Mouse (Mus musculus) heart, postnatal 14 days (tissue): Measurements from ENCODE around the gene Acot6. TPM values are rescaled to one million over a fixed set of nuclear protein-coding genes. Genes with fewer than 3 reads are reported as not detected.
"Not testable (repeated sequence)": the region's sequence is repeated elsewhere in the genome, so short reads cannot be mapped to it uniquely, and the experiment has no call there.

Experiments used
- DNase-seq, 2 experiments: peaks; one replicate each; pipeline ENCODE4 v3.0.0; 2021 to 2022
- intact Hi-C: fragments of 180-260 bp; cut with DNase I; formaldehyde crosslinking; loops from one replicate; pipeline ENCODE4 v1.15.1; 2025
- total RNA-seq, 2 experiments: library from RNA; stranded (reverse); gene quantifications; 2 replicates each; pipeline ENCODE4 v1.2.3; 2021

Gene Acot6
- total RNA-seq, 2 experiments from 2014 or later: 2.4 to 3.1 TPM

DNA sequence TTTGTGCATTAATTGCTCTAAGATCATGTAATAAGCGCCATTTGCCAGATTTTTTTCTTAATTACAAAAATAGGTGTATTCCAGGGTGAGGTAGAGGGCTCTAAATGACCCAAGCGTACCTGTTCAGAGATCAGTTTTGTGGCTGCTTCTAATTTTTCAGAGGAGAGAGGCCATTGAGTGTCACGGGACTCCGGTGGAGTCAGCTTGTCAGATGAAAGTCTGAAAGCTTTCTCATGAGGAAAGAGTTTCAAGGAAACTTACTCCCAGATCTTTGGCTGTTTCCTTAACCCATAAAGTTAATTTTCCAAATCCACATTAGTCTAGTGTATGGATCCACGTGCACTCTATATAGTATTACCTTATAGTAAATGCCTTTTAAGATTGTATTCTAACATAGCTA lies 5.8 kb upstream of the Acot6 start:
- DNase-seq, intact Hi-C loops: not testable (repeated sequence)

DNA sequence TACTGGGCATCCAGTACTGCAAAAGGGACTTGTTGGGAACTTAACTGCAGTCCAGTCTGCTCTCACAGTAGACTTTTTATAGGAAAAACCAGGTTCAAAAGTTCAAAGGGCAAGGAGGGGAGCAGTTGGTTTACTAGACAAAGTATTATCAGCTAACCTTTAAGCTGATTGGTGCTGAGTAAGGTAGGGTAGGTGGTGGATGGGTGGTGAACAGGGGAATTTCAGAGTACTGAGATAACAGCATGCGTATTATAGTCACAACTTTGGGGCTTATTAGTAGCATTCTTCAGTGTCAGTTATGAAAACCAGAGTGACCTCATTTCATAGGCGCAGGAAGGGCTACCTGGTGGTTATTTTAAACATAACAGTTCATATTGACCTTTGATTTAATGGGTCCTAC lies 849 bp upstream of the Acot6 start:
- intact Hi-C loops: no loop called here

DNA sequence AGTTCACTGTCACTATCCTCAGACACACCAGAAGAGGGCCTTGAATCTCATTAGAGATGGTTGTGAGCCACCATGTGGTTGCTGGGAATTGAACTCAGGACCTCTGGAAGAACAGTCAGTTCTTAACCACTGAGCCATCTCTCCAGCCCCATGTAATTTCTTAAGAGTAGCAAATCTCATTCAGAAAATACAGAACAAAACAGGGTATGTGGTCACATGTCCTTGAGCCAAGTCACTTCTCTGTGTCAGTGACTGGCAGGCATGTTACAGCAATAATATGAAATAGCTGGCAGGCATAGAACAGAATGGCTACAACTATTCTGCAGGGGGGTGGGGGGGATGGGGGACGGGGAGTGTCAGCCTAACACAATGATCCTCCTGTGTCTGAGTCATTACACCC lies 383 bp upstream of the Acot6 start:
- no peak for DNase-seq

More for the DNA sequence above, 849 bp upstream of the Acot6 start:
- DNase-seq: no peak

DNA sequence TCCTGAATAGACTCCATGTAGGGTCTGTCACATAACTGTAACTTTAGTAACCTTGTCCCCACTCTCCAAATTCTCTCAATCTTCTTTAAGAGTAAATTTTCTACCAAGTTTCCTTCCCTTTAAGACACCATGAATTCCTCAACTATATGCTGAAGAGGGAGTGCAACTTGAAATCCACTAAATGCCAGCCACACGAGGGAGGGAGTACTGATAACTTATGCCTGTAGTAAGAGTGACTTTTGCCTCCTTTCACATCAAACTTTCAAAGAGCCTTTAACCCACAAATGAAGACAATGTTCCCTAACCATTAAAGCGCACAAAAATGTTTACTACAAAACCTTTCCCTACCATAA lies 1.0 kb downstream of the Acot6 start:
- DNase-seq: no peak
- intact Hi-C loops: no loop called here

More for the DNA sequence above, 383 bp upstream of the Acot6 start:
- intact Hi-C loops: no loop called here

DNA sequence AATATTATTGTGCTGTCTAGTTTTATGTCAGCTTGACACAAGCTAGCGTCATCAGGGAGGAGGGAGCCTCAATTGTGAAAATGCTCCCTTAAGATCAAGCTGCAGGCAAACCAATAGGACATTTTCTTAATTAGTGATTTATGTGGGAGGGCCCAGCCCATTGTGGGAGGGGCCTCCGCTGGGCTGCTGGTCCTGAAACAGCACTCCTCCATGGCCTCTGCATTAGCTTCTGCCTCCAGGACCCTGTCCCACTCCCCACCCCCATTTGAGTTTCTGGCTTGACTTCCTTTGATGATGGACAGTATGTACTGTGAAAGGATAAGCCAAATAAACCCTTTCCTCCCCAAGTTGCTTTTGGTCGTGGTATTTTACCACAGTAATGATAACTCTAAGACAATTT lies 6.6 kb downstream of the Acot6 start:
- intact Hi-C loops: no loop called here
- DNase-seq: no peak

DNA sequence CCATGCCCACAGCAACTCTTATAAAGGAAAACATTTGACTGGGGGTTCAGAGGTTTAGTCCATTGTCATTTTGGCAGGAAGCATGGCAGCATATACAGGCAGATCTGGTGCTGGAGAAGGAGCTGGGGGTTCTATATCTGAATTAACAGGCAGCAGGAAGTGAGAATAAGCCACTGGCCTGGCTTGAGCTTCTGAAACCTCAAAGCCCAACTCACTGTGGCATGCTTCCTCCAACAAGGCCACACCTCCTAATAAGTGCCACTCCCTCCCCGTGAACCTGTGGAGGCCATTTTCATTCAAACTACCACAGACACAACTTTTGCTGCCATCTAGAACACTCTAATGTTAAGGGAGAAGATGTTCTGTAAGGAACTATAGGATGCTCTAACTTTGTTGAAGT lies 7.2 kb downstream of the Acot6 start:
- intact Hi-C loops: no loop called here
- DNase-seq: no peak

DNA sequence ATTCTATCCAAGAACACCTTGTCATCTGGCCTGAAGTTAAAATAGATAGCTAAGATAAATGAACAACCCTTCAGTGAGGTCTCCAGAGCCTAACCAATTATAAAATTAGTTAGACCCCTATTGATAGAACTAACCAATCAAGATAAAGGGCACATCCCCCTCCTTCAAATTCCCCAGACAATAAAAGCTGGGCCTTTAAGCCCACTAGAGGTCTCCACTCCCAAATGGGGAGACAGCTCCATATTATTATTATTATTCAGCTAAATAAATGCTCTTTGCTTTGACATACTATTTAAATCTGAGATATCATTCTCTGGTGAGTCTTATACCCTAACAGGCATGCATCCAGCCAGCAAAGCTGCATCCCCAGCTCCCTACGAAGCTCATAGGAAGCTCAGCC lies 9.5 kb downstream of the Acot6 start:
- intact Hi-C loops: no loop called here

DNA sequence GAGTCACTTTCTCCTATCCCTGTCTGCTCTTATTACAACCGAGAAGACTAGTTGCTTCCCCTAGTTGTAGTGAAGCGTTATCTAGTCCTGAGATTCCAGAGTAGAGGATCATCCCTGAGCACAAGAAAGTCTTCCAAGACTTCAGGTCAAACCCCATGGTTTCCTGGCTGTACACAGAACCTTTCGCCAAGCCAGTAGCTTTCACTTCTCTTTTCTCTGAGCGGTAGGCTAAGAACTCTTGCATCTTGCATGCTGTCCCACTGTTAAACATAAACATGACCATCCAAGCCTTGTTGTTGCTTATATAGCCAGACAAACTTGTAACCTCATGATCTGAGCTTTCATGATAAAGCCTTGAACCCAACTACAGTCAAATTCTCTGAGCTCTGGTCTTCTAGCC lies 10.4 kb downstream of the Acot6 start:
- intact Hi-C loops: no loop called here
- no peak for DNase-seq

More for the DNA sequence above, 9.5 kb downstream of the Acot6 start:
- DNase-seq: no peak

DNA sequence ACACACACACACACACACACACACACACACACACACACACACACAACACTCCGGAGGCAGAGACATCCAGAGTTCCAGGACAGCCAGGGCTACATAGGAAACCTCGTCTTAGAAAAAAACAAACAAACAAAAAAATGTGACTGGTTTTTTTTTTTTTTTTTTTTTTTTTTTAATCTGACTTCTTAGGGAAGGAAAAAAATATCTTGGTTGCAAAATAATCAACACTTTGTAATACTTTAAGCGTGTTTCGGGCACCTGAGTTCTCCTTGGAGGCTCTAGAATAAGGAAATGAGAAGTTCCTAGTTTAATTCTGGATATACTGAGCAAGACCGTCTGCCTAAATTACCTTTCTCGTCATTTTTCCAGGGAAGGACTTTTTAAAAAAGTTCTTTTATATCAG lies 13.2 kb downstream of the Acot6 start:
- DNase-seq: no peak
- intact Hi-C loops: no loop called here

DNA sequence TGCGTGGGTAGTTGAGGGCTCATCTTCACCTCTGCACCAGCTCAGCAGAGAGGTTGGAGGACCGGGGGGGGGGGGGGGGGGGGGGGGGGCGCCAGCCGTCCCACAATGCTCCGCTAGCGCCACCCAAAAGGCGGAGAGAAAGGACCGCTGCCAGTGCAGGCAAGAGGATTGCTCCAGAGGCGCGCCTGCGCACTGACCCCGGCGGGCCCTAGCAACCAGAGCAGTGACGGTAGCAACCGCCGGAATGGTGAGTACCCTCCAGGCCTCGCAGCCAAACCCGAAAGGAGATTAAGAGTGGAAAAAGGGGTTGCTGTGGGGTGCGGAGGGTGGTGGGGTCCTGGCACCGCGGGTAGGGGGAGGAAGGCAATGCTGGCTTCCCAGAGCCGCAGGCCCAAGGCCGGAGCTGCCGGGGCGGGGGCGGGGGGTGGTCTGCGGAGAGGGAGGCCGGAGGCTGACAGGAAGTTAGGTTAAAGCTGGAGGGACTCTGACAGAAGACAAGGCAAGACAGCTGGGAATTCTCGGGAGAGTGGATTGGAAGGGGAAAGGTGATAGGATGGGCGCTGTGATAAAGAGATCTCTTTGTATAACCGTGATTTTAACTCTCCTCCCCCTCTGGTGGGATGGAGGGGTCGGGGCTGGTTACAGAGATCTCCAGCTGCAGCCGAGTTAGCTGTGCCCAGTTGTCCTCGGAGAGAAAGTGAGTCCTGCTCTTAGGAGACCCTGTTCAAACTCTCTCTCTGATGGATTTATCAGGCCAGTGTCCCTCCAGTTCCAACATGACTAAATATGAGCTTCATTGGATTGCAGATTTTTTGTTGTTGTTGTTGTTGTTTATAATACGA lies 13.9 kb downstream of the Acot6 start, which contains the start of gene Dnal1:
TSS of gene Dnal1 (plus strand) at position 214 of the 842 bp plus-strand sequence.
- peak; percentile 91 to 92 for DNase-seq
- intact Hi-C loops: no loop called here

DNA sequence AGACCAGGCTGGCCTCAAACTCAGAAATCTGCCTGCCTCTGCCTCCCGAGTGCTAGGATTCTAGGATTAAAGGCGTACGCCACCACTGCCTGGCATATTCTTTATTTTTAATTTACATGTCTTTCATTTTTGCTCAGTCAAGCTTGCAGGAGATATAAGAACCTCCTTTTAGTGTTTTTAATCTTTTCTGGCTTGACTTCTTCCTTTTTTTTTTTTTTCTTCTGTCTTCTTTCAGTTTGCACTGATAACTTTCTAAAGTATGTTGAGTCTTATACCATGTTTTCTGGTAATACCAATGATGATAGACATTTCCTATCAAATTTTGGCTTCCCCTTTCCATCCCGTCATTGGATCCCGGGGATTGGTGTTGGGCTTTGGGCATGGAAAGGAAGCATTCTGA lies 19.1 kb downstream of the Acot6 start:
- DNase-seq: no peak
- intact Hi-C loops: no loop called here

DNA sequence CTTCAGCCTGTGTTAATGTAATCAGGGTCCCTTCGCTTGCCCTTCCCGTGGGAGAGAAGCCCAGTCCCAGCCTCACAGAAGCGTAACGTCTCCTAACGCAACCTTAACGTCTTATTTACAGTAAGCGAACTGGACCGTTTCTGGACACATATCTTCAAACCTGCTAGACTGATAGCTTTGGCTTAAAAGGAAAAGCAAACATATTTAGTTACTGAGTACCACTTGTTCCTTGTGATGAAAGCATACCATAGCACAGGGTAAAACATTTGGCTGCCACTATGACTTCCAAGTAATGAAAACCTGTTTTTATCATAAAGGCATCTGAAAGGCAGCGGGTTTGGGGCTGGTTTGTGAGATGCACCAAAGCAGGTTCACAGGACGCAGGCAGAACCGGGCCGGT lies 25.4 kb downstream of the Acot6 start:
- no peak for DNase-seq
- intact Hi-C loops: no loop called here

DNA sequence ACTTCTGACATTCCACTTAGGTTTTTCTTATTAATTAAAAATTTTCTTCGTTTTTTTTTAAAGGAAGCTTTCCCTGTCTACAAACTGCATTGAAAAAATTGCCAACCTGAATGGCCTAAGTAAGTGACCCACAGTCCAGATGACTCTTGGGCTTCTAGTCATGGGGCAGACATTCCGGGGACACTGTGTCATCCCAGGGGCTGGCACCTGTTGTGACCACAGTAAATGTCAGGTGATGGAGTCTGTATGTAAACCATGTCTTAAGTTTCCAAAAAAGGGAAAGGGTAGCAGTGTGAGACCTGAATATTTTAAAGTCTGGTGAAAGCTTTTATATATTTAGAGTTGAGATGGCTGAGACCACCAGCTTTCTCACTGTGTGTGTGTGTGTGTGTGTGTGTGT lies 26.4 kb downstream of the Acot6 start:
- intact Hi-C loops: no loop called here
- DNase-seq: no peak

DNA sequence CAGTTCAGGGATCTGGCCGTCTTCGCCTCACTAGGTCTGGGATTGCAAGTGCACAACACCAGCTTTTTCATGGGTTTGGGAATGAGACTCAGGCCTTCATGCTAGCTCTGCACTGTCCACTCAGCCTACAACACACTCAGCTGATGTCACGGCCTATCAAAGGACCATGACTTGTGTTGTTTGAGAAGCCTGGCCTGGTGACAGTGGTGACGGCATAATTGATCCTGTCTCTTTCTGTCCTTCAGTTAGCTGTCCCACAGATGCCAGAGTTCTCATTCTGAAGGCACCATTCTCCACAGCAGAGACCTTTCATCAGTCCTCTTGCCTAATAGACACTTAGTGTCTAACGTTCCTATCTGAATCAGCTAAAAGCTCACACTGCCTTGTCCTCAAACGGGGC lies 28.1 kb downstream of the Acot6 start:
- intact Hi-C loops: no loop called here
- DNase-seq: no peak

DNA sequence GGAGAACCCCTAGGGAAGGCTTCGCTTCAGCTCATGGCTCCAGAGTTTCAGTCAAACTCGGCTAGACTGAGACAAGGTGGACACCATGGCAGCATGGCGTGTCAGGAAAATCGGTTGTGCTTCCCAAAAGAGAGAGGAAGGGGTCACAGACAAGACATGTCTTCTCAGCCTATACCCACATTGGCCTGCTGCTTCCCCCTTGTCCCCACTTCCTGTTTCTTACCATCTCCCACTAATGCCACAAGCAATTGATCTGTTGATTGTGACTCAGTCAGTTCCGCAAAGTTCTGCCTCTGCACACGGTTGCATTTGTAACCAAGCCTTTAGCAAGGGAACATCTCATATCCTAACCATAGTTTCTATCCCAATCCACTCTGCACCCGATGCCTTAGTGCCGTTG lies 29.5 kb downstream of the Acot6 start:
- DNase-seq: no peak
- intact Hi-C loops: no loop called here

DNA sequence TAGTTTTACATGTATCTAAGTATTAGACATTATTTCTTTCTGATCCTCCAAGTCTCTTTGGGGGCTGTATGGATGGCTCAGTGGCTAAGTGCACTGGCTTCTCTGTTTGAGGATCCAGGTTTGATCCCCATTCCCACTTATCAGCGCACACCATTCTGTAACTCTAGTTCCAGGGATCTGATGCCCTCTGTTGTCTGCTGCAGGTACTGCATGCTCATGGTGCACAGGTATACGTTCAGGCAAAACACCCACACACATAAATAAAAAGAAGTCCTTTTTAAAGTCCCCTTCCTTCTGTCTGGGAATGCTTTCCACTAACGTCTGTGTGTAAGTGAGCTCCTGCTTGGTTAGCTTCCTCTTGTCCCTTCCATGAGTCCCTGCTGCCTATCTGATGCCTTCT lies 31.8 kb downstream of the Acot6 start:
- intact Hi-C loops: no loop called here
- no peak for DNase-seq

DNA sequence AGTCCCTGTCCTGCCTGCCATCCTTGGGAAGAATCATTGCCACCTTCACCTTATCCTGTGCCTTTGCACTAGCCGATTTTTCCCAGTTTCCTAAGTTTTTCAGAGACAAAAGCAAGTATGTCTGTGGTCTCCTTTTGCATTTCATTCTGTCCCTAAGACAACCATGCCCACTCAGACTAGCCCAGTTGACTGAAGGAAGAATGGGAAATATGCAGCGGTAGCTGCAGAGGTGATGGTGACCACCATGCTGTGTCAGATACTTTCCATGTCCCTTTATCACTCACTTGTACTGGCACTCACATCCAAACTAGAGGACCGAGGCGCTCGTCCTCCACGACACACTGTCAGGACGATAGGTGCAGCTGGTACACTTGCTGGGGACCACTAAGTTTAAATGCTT lies 36.7 kb downstream of the Acot6 start:
- DNase-seq: no peak
- intact Hi-C loops: no loop called here

DNA sequence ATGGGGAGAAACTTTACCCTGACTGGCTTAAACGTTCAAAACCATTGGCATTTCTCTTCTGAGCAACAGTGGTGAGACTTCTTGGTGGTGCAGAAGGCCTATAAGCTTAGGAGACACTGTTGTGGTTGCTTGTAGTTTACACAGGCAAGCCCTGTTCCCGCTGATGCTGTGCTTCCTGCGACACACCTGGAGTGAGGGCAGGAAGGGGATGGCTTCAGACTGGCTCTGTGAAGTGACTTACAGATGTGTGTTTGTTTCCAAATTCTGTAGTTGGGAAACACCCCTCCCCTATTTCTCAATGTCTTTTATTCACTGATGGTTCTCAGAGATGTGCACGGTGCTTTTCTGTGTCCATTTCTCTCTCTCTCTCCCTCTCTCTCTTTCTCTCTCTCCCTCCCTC lies 39.7 kb downstream of the Acot6 start:
- intact Hi-C loops: no loop called here
- no peak for DNase-seq

DNA sequence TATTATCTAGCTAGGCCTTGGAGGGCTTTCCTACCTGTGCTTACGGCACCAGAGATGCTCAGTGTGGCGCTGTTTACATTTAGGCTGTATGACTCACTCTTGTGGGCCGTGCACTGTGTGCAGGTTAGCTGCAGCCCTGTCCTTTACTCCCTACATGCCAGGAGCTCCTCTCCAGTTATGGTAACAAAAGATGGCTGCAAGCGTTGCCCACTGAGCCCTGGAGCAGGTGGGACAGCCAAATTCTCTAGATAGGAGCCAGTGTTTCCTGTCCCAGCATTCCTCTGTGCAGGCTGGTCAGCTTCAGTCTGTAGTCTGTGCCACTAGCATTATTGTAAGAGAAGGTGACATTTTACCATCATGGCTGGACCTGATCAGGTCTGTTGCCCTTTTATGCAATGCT lies 40.8 kb downstream of the Acot6 start:
- intact Hi-C loops: no loop called here

DNA sequence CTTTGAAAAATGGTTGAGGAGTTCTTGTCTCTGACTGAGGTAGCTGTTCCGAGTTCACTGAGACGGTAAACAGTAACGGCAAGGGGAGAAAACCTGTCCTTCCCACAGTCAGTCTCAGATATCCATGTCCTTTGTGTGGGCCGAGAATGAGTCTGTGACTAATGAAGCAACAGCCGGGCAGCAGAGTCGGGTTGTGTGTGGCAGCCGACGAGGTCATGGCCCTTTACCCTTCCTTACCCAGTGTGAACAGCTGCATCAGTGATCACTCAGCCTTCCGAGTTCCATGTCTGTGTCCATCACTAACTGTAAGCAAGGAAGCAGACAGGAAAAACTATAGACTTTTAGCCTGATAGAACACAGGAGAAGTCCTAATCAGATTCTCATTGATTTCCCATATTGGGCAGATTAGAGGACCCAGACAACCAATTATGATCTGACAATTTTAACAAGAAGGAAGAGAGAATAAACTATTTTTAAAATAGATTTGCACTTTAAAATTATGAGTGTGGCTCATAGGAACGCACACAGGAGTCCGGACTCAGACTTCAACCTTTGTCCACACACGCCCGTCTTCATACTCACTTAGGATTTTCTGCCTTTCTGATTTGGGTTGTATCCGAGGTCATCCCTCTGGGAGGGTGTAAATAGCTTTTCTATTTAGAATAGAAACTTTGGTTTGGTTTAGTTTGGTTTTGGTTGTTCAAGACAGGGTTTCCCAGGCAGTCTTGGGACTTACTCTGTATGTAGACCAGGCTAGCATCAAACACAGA lies 42.0 kb downstream of the Acot6 start:
- intact Hi-C loops: no loop called here
- no peak for DNase-seq

More for the DNA sequence above, 40.8 kb downstream of the Acot6 start:
- DNase-seq: no peak

DNA sequence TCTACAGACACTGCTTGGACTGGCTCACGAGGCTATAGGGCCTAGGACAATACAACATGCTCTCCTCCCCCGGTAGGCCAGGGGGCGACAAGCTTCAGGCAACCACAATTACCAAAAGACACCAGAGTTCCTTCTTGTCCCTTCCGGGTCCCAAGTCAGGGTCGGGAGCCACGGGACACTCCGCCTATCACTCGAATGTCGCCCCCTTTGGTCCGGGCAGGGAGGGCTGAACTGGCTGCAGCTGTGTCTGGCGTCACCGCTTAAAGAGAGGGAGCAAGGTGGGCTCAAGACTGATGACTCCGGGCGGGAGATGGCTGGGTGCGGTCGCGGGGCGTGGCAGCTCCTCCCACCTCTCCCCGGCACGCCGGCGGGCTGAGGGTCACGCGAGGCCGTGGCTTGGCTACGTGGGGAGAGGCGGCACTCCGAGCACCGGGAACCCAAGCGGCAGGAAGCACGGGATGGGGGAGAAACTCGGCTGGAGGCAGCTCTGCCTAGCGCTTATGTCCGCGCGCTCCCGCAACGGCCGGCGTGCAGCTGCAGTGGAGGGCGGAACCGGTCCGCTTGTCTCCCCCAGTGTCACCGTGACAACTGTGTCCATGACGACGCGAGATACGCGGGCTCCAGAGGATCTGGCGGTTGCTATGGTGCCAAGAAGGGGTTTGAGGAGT lies 47.6 kb downstream of the Acot6 start, which contains the start of gene Pnma1:
TSS of gene Pnma1 (minus strand) at position 536 of the 668 bp plus-strand sequence.
- intact Hi-C loops: loop anchor here (1.0 kb wide), 1 partner anchor 101 kb away; no protein-coding TSS in a partner anchor
- peak; percentile 65 to 74 for DNase-seq
